Mouse (Mus musculus): ENCODE measurements around the gene Serpina3n.
A peak's percentile ranks its signal among the peaks of the same experiment; 100 is the strongest.
"Not testable (repeated sequence)": the region's sequence is repeated elsewhere in the genome, so short reads cannot be mapped to it uniquely, and the experiment has no call there.

Serpina3n gene

DNA sequence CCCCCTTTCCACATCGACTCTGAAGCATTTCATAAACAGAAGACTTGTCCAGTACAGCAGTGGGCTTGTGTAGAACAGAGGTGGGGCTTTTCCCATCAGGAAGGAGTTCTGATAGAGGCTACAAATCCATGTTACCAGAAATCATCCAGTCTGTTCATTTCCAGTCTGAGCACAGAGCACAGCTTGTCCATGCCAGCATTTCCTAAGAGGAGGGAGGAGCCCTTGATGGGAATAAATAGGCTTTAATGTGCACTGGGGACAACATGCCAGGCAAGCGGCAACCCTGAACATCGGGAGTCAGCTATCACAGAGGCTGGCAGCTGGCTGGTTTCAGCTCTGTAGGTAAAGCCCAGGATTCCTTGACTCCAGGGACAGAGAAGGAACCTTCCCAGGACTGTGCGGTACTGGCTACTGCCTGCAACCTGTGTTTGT, at the start of gene Serpina3n:
Gene Serpina3n, plus strand, starts transcription at position 276 of the 432 bp plus-strand sequence.
- DNase-seq (ENCODE audit: low spot score in 2 of 2): no peak

DNA sequence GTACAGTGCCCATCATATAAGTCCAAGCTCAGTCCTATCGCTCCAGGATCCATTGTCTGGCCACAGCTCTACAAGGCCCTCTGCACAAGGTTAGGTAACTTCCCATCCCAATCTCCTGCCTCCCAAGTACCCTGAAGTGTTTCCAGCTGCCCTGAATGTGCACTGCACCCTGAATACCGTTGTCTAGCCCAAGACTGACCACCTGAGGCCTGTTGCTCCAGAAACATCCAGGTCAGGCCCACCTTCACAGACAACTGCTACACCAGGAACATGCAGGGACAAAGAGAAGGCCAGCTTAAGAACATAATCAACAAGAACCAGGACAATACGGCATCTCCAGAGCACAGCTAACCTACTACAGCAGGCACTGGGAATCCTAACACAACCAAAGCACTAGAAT, 36.5 kb upstream of the Serpina3n start:
- no peak for DNase-seq (ENCODE audit: low spot score in 2 of 2)

DNA sequence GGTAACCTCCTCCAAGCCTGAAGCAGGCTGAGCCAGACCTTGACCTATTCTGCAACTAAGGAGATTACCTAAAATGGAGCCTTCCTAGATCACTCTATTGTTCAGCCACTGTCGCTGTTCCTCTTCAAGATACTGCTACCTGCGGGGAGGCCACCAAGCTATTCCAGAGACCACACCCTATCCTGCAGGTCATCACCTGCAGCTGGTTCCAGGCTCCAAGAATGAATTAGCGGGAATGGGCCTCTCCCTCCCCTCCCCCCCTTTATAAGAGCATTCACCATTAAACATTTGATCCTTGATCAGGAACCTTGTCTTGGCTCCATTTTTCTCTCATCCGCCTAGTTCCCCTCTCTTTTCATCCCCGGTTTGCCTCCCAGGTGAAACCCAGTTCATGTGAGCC, 29.4 kb upstream of the Serpina3n start:
- not testable (repeated sequence) for DNase-seq (ENCODE audit: low spot score in 2 of 2)

DNA sequence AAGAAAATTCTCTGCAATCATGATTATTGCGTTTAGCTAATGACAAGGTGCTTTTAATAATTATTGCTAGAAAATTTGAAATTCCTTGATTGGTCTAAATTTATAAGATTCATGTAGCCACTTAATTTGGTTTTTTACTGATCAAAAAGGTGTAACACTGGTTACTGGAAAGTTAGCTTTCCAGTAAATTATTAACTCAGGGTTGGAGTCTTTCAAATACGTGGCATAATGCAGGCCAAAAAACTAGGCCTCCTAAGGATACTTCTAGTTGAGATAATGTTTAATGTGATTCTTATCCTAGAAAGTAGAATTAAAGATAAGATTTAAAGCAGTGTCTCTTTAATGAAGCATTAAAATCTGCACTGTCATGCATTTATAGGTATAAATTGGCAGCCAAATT, 28.2 kb upstream of the Serpina3n start:
- not testable (repeated sequence) for DNase-seq (ENCODE audit: low spot score in 2 of 2)

DNA sequence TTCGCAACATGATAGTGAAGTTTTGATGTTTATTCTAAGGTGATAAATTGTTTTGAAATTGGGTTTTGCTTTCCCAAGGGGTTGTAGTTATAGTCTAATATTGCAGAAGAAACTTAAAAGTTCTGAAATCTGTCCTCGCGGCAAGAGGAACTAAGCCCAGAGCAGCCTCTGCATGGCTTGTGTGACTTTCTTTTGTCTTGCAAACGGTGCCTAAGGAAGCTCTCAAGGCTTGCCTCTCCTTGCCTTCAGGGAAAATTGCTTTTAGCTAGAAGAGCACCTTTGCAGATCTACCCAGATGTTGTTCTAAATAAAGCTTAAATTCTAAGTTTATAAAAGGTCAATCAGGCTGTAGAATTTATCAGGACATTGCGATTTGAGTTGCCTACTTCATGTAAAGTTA, 27.7 kb upstream of the Serpina3n start:
- DNase-seq (ENCODE audit: low spot score in 2 of 2): not testable (repeated sequence)

DNA sequence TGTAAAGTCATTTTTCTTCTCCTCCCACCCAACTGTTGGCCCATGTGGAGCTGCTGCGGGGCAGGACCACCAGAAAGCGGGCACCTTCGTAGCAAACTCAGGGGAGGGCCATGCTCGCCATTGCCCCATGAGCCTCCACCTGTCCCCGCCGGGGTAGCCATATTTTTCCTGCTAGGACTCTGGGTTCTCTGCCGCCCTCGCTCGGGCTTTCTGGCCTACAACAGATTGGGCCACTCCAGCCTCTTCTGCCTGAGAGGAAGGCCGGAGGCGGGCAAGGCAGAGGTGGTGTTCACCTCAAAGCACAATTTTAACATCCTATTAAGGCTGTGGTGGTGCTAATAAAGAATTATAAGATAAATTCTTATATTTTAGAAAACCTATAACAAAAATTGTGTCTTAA, 26.7 kb upstream of the Serpina3n start:
- DNase-seq (ENCODE audit: low spot score in 2 of 2): no peak

DNA sequence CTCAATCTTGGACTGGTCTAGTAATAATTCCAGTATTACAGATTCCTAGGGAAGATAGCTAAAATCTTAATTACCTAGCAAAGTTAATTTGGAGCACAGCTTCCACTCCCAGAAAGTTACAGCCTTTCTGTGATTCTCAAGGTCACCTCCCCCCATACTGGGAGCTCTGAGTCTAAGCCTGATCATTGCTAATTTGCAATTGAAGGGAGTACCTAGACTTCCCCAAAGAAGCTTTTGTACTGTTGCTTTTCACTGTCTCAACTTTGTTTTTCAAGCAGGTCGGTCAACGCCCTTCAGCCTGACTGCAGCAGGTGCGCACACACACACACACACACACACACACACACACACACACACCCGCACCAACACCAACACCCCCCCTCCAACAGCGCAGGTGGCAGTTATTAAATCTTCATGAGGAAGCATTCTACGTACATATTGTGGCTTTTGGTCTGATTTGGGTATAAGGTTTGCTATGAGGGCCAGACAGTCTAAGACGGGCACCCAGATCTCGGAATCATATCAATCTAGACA, 25.4 kb upstream of the Serpina3n start:
- not testable (repeated sequence) for DNase-seq (ENCODE audit: low spot score in 2 of 2)

DNA sequence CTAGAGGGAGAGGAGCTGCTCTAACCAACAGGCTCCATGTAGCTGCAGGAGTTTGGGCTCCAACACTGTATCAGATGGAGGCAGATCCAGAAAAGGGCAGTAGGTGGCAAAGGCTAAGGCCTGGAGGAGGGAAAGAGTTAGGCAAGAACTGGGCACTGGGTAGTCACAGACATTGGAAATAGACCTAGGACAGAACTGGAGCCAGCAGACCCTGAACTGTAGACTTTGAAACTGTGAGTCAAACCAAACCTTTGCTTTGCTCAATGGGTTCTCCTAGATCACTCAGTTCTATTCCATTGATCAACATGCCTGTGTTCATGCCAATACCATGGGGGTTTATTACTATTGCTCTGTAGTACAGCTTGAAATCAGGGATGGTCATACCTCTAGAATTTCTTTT, 20.5 kb upstream of the Serpina3n start:
- DNase-seq (ENCODE audit: low spot score in 2 of 2): not testable (repeated sequence)

DNA sequence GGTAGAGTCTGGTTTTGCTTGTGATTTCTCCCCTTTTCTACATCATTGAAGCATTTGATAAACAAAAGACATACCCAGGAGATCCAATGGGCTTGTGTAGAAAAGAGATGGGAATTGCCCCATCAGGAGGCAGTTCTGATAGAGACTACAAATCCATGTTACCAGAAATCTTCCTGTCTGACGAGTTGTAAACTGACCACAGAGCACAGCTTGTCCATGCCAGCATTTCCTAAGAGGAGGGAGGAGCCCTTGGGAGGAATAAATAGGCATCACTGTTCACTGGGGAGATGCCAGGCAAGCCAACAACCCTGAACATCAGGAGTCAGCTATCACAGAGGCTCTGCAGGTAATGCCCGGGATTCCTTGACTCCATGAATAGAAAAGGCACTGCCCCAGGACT, 19.7 kb upstream of the Serpina3n start:
- not testable (repeated sequence) for DNase-seq (ENCODE audit: low spot score in 2 of 2)

DNA sequence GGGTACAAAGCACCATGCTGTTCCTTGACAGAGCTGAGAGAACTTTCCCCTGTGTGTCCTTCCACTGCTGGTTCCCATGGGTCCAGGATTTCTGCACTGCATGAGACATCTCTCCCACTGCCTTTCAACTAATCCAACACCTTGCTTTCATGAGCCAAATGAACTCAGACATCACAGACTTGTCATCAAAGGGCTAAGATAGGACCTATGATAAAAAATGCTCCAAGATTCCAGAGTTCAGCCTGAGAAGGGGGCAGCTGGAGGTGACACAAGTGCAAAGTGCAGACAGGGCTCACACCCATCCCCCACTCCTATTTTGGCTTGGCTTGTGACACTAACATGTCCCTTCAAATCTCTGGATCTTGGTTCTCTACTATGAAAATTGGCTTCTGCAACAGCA, 18.1 kb upstream of the Serpina3n start:
- DNase-seq (ENCODE audit: low spot score in 2 of 2): no peak

DNA sequence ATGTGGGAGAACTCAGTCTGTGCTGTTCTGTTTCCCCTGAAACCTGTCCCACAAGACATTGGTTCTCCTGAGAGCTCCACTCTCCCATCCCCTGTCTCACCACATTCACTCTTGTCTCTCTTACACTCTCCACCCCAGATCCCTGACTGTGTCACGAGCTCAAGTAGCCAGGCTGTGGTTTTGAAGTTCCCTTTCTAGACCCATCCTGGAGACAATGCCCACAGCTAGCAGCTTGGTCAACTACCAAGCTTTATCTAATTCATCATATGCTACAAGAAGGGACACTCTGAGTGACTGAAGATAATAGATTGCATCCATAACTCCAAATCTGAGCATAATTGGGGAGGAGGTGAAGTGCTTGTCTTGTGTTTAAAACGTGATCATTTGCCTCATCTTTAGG, 15.5 kb upstream of the Serpina3n start:
- not testable (repeated sequence) for DNase-seq (ENCODE audit: low spot score in 2 of 2)

DNA sequence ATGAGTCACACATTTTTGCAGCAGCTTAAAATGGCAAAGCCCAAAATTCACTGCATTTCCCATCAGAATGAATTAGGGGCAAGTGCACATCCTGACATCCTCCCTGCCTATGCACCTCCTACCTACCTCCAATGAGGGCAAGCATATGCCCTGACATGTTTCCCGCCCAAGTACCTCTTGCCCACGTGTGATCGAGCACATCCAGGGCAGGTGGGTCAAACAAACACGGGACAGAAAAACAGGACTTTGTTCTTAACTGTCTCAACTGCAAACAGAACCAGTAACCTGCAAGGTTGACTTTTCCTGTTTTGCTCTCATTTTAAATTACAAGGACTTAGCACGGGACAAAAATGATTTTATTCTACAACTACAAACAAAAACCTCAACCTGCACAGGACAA, 2.6 kb upstream of the Serpina3n start:
- DNase-seq (ENCODE audit: low spot score in 2 of 2): no peak

DNA sequence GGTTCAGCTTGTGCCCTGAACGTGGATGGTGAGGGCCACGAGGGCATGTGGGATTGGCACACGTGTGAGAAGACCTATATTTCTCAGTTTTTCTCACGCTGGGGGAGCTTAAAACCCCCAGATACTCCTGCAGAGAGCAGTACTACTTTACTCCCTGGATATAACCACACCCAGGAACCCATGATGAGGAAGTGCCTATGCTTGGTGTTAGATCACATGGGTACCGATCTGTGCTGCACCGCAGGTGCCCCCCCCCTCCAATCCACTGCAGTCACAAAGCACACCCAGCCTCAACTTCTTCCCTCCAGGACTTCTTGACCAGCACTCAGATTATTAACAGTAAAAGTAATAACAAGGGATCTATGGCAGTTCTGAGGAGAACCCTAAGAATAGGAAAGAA, 6.0 kb downstream of the Serpina3n start:
- DNase-seq (ENCODE audit: low spot score in 2 of 2): no peak

DNA sequence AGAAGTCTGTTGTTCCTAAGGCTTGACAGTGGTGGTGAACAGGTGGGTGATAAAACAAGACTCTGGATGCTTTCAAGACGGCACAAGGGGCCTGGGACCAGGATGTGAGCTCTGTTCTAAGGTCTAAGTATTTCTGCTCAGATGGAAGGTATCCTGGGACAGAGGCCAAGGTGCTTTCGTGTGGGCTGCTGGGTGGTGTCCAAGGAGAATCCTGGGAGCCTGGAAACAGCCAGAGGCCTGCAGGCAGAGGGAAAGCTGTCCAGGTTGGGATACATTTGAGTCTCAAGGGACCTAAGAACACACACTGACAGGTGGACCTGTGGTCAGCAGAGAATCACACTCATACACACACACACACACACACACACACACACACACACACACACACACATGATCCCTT, 8.0 kb downstream of the Serpina3n start:
- DNase-seq (ENCODE audit: low spot score in 2 of 2): no peak

DNA sequence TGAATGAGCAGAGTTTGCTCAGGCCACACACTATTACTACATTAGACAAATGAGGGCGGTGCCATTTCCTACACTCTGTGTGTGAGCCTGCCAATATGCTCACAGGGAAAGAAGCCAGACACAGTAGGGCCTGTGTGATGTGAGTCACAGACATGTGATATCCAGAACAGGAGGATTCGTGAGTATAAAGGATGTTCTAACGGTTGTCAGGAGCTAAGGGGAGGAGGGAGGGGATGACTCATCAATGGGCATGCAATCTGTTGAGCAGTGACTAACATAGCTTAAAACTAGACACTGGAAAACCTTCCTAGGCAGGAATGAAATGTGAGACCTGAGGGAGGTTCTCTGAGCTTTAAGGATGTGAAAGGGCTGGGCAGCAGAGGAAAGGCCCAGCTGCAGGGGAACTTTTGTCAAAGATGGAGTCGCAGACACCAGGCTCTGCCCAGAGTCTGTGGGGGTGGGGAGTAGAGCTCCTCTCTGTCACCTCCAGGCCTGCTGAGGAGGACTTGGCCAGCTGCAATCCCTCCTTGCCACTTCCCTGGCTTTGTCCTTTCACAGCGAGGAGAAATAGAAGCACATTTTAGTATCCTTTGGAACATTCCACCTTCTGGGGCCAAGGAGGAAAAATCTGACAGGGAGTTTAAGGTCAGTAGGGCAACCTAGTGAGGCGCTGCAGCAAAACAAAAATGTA, 9.2 kb downstream of the Serpina3n start:
- DNase-seq (ENCODE audit: low spot score in 2 of 2): peak; percentile 41 to 52

DNA sequence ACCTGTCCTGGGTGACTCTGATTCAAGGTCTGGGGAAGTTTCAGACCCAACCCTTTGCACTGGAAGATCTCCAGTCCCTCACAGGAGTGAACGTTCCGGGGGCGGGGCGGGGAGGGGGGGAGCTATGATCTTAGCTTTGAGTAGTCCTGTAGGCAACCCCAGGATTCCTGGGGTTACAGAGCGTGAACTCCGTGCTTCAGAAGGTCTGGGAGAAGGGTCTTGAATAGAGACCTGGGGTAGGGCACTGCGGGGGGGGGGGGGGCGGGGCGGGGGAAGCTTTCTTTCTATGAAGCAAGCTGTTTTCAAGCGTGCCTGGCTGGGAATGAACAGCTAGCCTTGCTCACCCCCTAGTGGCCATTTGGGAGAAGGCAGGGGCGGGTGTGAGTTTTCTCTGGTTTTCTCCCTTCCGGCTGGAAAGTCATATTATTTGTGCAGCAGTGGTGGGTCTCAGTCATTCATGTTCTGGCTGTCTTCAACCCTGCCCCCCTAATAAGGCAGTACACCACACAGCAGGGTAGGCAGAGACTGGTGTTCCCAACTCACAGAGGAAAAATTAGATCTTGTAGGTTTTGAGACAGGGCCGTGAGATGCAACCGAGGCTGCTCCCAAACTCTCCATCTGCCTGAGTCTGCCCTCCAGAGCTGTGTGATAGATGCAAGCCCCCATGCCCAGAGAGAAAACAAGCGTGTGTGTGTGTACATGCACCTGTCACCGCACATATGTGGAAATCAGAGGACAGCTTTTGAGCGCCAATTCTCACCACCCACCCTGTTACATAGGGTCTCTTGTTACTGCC, 12.0 kb downstream of the Serpina3n start:
- peak; percentile 58 to 85 for DNase-seq (ENCODE audit: low spot score in 2 of 2)

DNA sequence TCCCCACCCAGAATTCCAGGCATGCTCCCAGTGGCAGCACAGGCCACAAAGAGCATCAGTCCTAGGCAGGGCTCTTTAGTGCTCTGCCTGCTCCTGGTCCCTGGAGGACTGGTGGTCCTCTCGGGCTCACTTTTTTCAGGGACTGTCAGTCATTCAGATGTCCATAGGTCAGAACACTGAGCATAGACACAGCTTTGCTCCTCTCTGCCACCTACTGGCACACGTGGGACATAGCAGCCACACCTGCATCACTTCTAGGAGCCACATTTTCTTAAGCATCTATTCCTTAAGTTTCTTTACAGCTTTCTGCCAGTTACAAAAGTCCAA, 12.6 kb downstream of the Serpina3n start:
- no peak for DNase-seq (ENCODE audit: low spot score in 2 of 2)

DNA sequence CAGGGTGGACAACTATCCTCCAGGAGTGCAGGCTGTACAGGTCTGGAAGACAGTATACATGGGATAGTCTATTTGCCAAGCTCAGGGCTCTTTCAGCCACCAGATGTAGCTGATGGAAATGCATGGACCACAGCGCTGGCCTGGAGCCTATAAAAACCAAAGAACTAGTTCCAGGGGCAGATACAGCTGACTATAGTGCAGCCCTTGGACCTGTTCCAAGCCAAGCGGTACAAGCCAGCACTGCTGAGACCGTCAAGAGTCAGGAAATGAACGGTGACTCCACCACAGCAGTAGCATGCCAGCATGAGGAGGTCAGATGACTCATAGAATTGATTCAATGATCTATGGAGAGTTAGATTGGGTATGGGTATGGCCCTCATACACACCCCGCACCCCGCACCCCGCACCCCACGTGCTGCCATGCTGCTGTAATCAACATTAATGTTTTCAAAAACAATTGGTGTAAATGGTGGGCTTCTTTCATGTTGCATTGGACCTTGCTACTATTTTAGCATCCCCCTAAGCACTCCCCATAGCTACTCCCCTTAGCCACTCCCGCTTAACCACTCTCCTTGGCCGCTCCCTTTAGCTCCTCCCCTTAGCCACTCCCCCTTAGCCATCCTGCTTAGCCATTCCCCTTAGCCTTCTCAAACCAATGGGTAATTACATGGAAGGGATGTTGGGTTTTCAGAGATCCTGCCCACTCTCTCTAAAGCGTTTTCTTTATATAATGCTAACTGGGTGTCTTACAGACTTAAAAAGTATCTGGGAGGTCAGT, 16.3 kb downstream of the Serpina3n start:
- DNase-seq (ENCODE audit: low spot score in 2 of 2): no peak

DNA sequence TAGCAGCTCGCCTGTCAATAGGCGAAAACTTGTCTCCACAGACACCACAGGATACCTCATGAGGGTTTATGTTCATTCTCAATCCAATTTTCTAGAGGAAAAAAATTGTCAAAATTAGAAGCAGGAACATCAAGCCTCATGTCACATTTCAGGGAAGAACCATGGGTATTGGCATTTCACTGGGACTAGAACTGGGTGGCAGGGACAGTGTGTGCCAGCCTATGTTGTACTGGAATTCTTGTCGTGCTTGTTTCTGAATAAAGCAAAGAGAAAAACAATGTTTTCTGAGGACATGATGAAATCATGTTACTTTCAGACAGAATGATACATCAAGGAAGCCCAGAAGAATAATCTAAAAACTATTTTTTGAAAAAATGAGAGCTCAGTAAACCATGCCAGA, 19.1 kb downstream of the Serpina3n start:
- no peak for DNase-seq (ENCODE audit: low spot score in 2 of 2)

DNA sequence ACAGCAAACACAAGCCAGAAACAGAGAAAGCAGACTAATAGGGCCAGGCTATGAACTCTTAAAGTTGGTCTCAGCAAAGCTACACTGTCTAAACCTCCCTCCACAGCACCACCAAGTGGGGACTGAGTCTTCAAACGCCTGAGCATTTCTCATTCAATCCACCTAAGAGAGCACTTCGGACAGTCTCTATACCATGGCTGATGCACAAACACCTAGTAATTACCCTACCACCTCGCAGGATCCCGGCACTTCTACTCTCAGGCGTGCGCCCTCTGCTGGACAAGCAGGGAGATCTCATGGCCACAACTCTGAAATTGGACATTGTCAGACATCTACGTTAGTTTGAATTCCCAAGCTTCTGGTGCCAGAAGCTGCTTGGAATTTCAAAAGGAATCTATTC, 20.4 kb downstream of the Serpina3n start:
- DNase-seq (ENCODE audit: low spot score in 2 of 2): no peak

DNA sequence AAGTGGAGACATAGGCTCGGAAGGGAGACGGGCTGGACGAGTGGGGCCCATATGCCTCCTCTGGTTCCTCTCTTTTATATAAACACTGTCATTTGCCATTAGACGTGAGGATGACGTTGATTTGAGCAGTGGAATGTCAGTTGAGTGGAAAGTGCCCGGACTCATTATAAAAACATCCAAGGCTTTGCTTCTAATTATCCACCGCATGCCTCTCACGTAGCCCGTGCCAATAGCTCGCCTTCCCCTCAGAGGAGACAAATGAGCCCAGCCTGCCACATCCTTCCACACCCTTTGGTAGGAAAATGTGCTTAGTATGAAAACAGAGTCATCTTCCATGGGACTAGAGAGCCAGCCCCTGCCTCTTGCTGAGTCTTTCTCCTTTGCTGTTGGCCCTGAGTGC, 24.8 kb downstream of the Serpina3n start:
- no peak for DNase-seq (ENCODE audit: low spot score in 2 of 2)

DNA sequence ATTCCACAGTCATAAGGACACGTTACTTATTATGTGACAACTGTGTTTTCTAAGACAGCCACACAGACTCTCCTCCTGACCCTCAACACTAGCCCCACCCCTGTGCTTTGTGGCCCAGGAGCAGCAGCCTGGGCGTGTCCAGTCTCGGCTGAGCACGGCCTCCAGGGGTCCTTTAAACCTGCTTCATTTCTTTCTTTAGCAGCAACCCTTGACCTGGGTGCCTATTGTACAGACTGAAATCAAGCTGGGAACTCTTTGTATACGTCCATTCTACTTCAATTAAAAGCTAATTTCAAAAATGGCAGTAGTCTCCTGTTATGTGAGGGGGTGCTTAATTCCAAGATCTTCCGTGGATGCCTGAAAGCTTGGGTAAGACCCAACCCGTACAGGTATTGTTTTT, 26.7 kb downstream of the Serpina3n start:
- DNase-seq (ENCODE audit: low spot score in 2 of 2): no peak
